ENCODE assay signal across 9 mouse cellular contexts in genomic region chr10:62327572-62328317, GRCm38 (mm10). TPM values are rescaled to one million over a fixed set of nuclear protein-coding genes. Genes with fewer than 3 reads are reported as not detected.
DNase-seq lines count a peak whose midpoint lies in the region; ATAC-seq and TF ChIP-seq lines count a peak whose summit lies in the region.
"Had no signal": no experiment of that assay in that cellular context is flagged by ENCODE, and none has a peak within 500 bp of the region (broad histone marks: within the 10 kb centered on the region; RNA-seq: fewer than 3 reads in every experiment).

No protein-coding gene starts in this region.

- peak overlapping the region; percentile 62 for H3K9ac ChIP-seq in liver, postnatal 0 days (replicated peaks)
- H3K9ac ChIP-seq: embryonic facial prominence, embryonic 13.5 days had no signal

- peak; percentile 98 for DNase-seq in 416B (ENCODE audit: low read depth)
- peak; percentile 87 for DNase-seq in liver, postnatal 0 days
- DNase-seq in spleen, postnatal 10 days (ENCODE audit: low spot score in 2 of 2) = peak; percentile 76 to 90
- no peak for DNase-seq in right cerebral cortex, postnatal 36 days (ENCODE audit: low spot score in 2 of 2)
- no peak for DNase-seq in adrenal gland, adult (ENCODE audit: inconsistent age in 2 of 2, low spot score in 1 of 2)
- DNase-seq in kidney, adult 8-10 months = no peak

- peak; percentile 91 for ATAC-seq in liver, postnatal 0 days

- H3K4me3 ChIP-seq in E14TG2a.4 (replicated peaks; ENCODE audit: low read length) = peak overlapping the region; percentile 43
- H3K4me3 ChIP-seq in erythroblast, embryonic 14.5 days (replicated peaks) = peak overlapping the region; percentile 66
- peak overlapping the region; percentile 52 for H3K4me3 ChIP-seq in liver, postnatal 0 days (ENCODE audit: low read depth, low read length)
- H3K4me3 ChIP-seq: embryonic facial prominence, embryonic 13.5 days had no signal

- no peak for TF ChIP-seq CTCF in E14TG2a.4 (conservative IDR thresholded peaks at IDR 0.05; ENCODE audit: low read length)
- no peak for TF ChIP-seq CTCF in liver, postnatal 0 days (IDR thresholded peaks at IDR 0.05; ENCODE audit: low read depth)

- H3K27me3 ChIP-seq in E14TG2a.4 (ENCODE audit: insufficient read depth, low read length) = no peaks in the 10 kb centered on the region
- no peaks in the 10 kb centered on the region for H3K27me3 ChIP-seq in erythroblast, embryonic 14.5 days (ENCODE audit: control insufficient read depth)
- no peaks in the 10 kb centered on the region for H3K27me3 ChIP-seq in liver, postnatal 0 days (ENCODE audit: insufficient read depth, low read length)
- H3K27me3 ChIP-seq: embryonic facial prominence, embryonic 13.5 days had no signal

- peak overlapping the region; percentile 79 for H3K27ac ChIP-seq in liver, postnatal 0 days (ENCODE audit: low read depth)
- H3K27ac ChIP-seq: embryonic facial prominence, embryonic 13.5 days had no signal

- WGBS in liver, postnatal 0 days (ENCODE audit: insufficient replicate concordance) = 32% methylated on average over 23 of the region's 23 CpGs

- peak; percentile 89 for TF ChIP-seq EP300 in liver, postnatal 0 days (IDR thresholded peaks at IDR 0.05; ENCODE audit: low read depth)

- H3K36me3 ChIP-seq in E14TG2a.4 (ENCODE audit: insufficient read depth, low read length) = no peaks in the 10 kb centered on the region
- H3K36me3 ChIP-seq in erythroblast, embryonic 14.5 days (ENCODE audit: control insufficient read depth) = peaks cover 78% of the 10 kb centered on the region
- peaks cover 3% of the 10 kb centered on the region; the same call in 1 of the 2 replicates for H3K36me3 ChIP-seq in liver, postnatal 0 days (replicated peaks; ENCODE audit: insufficient read depth, low read length)
- H3K36me3 ChIP-seq: embryonic facial prominence, embryonic 13.5 days had no signal

- peaks cover 90% of the 10 kb centered on the region for H3K4me1 ChIP-seq in E14TG2a.4 (replicated peaks; ENCODE audit: low read depth, low read length)
- H3K4me1 ChIP-seq in erythroblast, embryonic 14.5 days (ENCODE audit: control insufficient read depth) = peaks cover 94% of the 10 kb centered on the region
- peaks cover 26% of the 10 kb centered on the region for H3K4me1 ChIP-seq in liver, postnatal 0 days (ENCODE audit: insufficient read depth)

- H3K9me3 ChIP-seq in E14TG2a.4 (ENCODE audit: low read length) = no peaks in the 10 kb centered on the region
- peaks cover 9% of the 10 kb centered on the region for H3K9me3 ChIP-seq in erythroblast, embryonic 14.5 days (ENCODE audit: control insufficient read depth, low read length)
- no peaks in the 10 kb centered on the region for H3K9me3 ChIP-seq in liver, postnatal 0 days (ENCODE audit: low read length)
- H3K9me3 ChIP-seq: embryonic facial prominence, embryonic 13.5 days had no signal

- peak overlapping the region; percentile 73 for H3K4me2 ChIP-seq in liver, postnatal 0 days (ENCODE audit: low read depth, low read length)
- H3K4me2 ChIP-seq: embryonic facial prominence, embryonic 13.5 days had no signal

RNA-seq across cellular contexts. Expression of gene Hk1, which starts 52.0 kb away (rescaled TPM):
- 47.9 and 53.6 TPM in 2 replicates for polyA plus RNA-seq in erythroblast, embryonic 14.5 days (2012)
- polyA plus RNA-seq in liver, postnatal 0 days (2015; fragmentation: Nextera tagmentation; extraction: Ambion mirVana) = 22.1 and 30.7 TPM in 2 replicates

Comparison
In these comparisons a context has a peak if more than half of its experiments do, and no peak if none do; other contexts are left out.
1. DNase-seq: peak in 416B (single experiment), liver, postnatal 0 days (single experiment) and spleen, postnatal 10 days (2 of 2); none in right cerebral cortex, postnatal 36 days (0 of 2), adrenal gland, adult (0 of 2) and kidney, adult 8-10 months (0 of 2).
2. Peak in every context shown above with its lines, with median percentiles within 50 percentile points of each other: H3K4me3 ChIP-seq.